Mouse (Mus musculus) left cerebral cortex, adult 8-10 months (tissue): ENCODE measurements around the gene S100pbp. TPM values are rescaled to one million over a fixed set of nuclear protein-coding genes. Genes with fewer than 3 reads are reported as not detected.
"Not testable (repeated sequence)": the region's sequence is repeated elsewhere in the genome, so short reads cannot be mapped to it uniquely, and the experiment has no call there.

Experiments
- DNase-seq, 2 experiments: peaks; one replicate each; pipeline ENCODE4 v3.0.0; 2022; ENCODE audit warnings: low spot score in 2 of 2
- total RNA-seq, 4 experiments: library from RNA; stranded (reverse); gene quantifications; 2 replicates each; pipeline ENCODE4 v1.2.4; 2022

Gene S100pbp
- total RNA-seq, 4 experiments from 2014 or later, result 44.1 to 52.8 (median 46.3) TPM

DNA sequence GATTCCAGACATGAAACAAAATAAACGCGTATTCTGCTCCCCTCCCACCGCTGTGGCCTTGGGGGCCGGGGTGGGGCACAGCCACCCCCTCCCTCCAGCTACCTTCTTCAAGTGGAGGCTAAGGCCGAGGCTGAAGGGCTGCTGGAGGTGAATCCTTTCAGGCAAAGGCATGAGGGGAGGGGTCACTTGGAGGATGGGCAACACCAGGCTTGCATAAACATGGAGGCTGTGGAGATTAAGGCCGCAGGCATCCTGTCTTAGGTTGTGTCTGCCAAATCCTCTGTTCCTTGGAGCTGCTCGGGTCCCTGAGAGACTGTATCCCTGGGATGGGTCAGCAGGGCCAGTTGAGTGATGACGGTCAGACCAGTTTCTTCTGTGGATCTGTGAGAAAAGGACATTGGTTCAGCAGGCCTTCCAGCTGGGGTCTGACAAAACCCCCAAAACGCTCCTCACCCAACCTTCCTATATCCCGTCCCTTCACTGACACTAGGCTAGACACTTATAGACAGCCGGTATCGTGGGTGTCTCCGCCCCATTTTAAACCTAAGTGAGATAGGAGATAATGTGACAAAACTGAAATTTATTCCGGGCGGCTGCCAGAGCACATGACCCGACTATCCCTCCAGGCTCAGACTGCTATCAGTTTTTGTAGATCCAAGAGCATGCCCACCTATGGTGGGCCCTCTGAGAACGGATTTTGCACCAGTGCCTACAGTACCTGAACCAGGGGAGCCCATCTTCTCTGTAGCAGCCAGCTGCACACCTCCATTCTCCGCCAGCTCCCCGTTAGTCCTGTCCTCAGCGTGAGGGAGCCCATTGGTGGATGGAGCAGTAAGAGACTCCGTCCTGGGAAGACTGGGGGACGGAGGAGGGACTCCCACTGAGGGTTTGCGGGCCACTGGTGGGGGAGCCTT is 31.8 kb upstream of the S100pbp start:
- DNase-seq, result no peak

DNA sequence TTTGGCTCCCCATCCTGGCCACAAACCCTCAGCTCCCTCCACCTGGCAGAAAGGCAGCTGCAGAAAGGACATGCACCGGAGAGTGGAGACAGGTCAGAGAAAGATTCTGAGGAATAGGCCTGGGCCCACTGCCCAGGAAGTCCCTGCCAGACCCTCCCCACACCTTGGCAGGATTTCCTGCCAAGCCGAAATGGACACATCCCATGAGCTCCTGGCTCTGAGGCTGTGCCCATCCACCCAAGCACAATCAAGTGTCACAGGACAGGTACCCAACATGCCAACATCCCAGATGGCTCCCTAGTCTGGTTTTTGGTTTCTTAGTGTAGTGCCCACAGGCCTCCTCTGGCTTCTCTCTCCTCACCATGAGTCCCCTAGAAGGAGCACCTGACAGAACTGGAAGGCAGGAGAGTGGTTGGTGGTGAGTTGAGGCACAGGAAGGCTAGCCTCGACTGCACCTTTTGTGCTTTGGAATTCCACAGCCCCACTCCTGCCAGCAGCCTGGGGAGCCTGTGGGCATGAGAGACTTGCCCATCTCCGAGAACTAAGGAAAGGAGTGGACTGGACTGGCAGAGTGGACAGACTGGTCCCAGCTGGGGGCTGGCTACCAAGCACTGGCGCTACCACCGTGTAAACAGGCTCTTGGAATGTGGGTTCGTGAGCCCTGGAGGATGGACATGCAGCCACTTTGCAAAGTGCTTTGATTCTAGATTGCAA is 31.0 kb upstream of the S100pbp start:
- no peak for DNase-seq

DNA sequence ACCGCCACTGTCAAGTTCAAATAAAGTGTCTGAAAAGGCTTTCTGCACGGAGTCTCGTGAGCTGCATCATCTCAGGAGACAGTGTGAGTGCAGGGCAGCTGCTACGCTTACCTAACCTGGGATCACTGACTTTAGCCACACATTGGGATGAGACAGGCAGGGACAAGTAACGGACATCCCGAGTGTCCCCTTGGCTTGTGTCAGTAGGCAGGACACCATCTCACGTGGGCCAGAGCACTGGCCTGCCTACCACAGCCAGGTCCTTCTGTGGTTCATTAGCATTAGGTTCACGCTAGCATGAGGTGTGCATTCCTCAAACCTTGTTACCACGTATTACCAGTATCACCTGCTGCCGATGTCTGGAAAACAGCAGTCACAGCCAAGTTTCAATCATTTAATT is 29.7 kb upstream of the S100pbp start:
- DNase-seq, result no peak

DNA sequence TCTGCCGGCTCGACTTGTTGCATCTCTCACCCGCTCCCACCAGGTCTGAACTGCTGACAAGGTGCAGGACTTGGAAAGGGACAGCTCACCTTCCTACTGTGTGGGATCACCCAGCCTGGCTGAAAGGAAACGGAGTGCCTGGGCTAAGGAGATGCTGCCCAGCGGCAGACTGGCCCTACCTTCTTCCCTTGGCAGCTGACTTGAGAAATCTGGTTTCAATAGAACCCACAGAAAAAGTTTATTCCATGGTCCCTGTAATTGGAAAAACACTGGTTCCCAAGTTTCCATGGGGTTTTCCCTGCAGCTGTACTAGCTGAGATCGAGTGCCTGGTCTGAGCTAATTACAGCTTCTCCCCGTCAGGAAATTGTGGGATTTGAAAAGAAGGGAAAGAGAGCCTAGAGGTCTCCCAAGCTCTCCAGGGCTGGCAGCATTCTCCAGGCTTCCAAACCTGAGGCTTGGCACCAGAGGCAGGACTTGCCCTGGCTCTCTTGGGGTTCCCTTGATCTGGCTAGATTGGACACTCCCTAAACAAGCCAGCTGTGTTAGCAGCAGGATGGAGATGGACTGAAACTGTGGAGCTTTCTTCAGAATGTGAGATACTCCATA is 29.1 kb upstream of the S100pbp start:
- no peak for DNase-seq

DNA sequence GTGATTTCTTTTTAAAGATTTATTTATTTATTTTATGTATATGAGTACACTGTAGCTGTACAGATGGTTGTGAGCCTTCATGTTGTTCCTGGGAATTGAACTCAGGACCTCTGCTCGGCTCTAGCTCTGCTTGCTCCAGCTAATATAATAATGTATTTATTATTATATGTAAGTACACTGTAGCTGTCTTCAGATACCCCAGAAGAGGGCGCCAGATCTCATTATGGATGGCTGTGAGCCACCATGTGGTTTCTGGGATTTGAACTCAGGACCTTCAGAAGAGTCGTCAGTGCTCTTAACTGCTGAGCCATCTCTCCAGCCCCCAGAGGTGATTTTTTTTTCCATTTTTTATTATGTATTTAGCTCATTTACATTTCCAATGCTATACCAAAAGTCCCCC is 23.0 kb upstream of the S100pbp start:
- DNase-seq, result not testable (repeated sequence)

DNA sequence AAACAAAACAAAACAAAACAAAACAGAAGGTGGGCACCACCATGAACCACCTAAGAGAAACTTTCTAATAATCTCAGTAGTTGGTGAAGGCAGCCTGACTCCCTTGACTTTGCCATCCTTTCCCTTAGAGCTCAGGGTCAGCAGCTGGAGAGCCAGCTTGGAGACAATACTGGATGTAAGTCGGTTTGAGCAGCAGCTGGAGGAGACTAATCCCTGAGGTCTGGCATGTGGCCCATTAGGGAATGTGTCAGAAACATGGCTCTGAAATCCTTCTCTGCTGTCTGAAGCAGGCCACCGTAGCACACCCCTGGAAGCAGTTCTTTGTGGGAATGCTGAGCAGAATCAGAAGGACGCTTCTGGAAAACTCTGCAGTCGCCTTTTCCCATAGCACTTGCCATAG is 21.9 kb upstream of the S100pbp start:
- no peak for DNase-seq

DNA sequence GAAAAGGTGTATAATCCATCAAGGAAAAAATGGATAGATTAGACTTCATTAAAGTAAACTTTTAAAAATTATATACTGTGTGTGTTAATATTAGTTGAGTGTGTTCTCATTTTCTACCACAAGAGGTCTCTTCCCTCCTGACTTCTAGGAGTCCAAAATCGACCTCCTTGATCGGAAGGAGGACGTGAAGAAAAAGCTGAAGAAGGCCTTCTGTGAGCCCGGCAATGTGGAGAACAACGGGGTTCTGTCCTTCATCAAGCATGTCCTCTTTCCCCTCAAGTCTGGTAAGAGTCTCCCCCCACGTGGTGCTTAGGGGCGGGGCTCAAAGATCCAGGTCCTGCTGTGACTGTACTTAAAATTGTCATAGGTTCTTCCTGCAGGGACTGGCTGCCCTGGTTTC is 20.0 kb upstream of the S100pbp start:
- DNase-seq, result no peak

DNA sequence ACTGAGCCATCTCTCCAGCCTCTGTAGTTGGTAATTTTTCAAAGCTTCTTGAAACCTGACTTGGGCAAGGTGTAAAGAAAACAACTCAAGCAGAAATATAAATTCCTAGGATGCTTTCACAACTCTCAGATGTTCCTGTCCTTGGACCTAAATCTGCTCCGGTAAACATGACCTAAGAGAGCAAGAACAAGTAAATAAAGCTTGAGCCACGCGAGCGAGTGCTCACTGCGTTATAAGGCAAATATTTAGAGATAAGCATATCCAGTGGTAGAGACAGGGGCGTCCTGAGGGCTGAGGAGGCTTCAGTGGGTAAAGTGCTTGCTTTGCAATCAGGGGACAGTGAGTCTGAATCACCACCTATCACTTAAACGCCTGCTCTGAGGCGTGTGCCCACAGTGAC is 17.3 kb upstream of the S100pbp start:
- DNase-seq, result no peak

DNA sequence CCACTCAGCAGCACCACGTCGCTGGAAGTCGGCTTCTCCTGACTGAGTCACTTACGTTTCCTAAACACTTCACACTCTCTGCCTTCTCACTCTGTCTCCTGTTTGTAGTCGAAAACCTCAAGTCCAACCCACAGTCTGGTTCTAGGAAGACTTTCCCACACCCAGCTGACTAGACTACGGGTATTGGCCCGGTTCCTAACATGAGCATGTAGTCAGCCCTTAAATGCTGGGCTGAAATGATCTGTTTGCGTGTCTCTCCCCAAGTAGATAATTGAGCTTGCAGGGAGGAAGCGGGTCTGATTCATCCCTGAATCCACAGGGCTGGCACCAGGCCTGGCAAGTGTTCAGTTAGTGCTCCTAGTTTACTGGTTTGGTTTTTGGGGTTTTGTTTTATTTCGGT is 15.1 kb upstream of the S100pbp start:
- peak in 1 of 2 experiments; percentile 50 for DNase-seq

DNA sequence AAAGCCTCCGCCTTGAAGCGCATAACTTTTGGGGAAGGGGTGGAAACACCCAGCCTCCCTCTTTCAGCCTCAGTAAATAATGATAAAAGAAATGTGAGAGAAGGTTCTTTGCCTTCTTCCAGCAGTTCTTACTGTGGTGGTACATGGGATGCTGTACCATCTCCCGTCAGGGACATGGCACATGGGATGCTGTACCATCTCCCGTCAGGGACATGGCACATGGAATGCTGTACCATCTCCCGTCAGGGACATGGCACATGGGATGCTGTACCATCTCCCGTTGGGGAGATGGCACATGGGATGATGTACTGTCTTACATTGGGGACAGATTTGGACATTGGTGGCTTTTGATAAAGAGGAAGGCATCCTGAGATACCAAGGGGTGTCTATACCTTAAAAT is 8.0 kb upstream of the S100pbp start:
- no peak for DNase-seq

DNA sequence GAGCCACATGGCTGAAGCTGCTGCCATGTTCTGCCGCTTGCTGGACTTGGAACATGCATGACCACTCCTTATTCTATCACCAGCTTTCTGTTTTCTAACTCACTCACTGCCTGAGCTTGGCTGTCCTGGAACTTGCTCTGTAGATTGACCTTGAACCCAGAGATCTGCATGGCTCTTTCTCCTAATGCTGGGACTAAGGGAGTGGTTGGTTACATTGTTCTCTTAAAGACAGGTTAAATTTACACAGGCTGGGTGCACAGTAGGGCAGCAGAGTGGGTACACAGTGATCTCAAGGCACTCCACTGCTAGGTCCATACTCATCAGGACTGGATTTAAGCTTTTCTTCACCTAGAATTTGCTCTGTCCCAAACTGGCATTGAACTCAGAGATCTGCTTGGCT is 4.8 kb upstream of the S100pbp start:
- DNase-seq, result no peak

DNA sequence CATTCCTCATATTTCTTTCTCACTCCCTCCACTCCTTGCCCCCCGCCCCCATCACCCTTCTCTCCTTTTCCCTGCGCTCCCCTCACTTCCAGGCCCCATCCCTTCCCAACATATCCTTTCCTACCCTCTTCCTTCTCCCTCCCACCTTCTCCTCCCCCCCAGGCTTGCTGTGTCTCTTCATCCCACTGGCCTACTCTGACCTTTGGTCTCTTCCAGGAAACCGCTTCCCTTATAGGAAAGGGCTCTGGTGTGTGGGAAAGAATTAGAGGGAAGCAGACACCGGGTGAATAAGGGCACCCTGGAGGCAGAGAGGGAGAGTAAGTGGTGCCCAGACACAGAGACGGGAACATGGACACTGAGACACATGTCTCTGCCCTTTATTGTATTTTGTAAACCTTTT is 2.2 kb upstream of the S100pbp start:
- no peak for DNase-seq

DNA sequence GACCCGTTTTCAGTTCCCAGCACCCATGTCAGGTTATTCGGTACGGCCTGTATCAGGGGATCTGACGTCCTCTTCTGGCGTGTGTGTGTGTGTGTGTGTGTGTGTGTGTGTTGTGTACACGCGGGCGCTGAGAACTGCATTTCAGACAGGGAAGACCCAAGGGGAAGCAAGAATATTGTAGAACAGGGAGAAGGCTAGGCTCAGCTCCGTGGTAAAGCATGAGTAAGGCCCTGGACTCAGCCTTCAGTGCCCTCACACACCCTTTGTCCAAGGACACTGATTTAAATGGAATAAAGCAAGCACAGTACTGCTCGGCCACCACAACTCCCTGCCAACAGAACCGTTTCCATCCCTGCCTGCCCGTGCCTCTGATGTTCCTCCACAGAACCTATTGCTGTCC is 1.0 kb upstream of the S100pbp start:
- no peak for DNase-seq

DNA sequence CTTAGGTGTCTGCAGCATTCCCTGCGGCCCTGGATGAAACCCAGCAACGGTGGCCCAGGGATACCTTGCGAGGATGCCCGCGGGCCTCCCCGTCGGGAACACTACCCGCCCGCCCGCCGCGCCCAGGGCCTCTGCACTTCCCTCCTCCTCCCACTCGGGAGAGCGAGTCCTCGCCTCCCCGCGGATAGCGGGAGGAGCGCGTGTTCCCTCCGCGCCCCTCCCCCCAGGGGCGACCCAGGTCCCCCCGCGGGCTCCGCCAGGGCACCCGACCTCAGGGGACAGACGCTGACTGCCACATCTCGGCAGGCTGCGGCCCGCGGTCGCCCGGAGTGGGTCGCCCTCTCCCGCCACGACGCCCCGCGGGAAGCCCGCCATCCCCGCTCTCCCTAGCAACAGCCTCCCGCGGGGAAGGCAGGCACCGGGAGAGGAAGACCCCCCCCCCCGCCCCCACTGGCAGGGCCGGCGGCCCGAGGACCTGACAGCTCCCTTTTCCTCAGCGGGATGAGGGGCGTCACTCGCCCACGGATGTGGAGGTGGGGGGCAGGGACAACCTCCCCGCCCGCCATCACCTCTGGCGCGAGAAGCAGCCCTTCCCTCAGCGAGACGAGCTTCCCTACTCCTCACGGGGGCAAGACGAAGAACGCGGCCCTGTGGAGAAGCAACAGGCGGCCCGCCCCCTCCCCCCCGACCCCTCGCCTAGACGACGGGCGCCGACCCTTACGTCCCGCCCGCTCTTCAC is 555 bp downstream of the S100pbp start:
- DNase-seq, result peak; percentile 30 to 56

DNA sequence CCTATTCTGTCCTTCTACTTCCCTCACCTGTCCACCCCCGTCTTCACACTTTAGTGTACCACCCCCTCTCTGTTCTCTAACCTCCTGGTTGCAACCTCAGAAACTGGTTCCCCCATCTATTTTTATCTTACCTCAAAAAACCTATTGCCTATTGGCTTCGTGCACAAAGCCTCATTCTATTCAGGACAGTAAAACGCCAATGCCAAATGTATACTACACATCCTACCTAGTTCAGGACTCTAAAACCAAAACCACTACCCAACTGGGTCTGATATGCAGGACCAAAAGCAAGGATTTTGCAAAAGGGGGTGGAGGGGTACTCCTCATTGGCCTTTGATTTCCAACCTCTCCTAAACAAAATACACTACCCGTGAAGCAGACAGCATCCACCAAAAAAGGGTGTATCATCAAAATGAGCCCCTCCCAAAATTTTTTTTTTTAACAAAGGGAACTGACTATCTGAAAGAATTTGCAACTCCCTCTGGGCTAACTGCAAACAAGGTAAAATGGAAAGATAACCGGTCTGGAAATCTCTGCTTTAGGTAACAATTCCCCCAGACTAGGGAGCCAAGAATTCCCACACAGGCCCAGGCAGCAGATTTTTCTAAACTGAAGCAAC is 1.4 kb downstream of the S100pbp start:
- no peak for DNase-seq

DNA sequence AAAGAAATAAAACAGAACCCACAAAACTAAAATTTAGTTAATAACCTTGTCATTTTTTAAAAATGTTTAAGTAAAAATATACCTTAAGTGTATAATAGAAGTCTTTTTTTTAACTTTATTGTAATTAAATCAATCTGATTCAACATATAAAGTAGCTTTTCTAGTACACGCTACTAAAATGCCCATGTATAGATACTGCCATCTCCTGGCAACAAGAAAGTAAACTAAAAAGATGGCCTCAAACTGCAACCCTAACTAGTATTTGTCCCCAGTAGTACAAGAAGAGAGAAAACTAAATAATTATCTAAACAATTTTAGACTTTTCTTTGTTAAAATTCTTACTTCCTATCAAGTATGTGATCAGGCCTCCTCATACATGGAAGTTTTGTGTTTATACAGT is 10.0 kb downstream of the S100pbp start:
- DNase-seq, result no peak

DNA sequence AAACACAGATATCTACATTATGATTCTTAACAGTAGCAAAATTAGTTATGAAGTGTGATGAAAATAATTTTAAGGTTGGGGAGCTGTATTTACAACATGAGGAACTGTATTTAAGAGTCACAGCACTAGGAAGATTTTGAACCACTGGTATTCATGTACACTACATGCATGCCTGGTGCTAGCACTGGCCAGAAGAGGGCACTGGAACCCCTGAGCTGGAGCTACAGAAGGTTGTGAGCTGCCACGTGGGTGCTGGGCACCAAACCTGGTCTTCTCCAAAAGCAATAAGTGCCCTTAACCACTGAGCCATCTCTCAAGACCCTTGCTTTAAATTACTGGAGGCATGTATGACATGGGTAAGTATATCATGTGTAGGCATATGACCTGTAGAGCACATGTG is 17.0 kb downstream of the S100pbp start:
- DNase-seq, result no peak

DNA sequence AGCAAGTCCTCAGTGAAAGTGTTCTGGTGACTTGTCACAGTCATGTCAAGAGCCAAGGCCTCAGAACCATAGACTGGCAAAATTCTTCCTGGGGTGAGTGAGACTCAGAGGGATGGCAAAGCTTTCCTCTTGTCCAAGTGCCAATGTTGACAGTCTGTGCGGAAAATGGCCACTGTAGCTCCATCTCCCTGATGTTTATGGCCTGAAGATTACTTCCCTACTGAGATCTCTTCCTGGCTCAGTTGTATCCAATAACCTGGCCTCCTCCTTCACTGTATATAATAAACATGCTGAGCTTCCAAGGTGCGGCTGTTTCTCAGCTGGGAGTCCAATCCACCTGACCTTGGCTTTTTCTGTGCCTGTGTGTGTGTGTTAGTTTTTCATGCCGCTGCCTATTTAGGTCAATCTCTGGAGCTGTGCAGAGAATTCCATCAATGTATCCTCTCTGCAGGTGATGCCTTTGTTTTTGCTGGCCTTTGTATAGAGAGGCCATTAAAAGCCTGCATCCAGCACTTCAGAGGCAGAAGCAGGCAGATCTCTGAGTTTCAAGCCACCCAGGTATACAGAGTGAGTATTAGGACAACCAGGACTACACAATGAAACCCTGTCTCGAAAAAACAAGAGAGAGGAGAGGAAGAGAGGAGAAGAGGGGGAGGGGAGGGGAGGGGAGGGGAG is 27.8 kb downstream of the S100pbp start:
- no peak for DNase-seq

DNA sequence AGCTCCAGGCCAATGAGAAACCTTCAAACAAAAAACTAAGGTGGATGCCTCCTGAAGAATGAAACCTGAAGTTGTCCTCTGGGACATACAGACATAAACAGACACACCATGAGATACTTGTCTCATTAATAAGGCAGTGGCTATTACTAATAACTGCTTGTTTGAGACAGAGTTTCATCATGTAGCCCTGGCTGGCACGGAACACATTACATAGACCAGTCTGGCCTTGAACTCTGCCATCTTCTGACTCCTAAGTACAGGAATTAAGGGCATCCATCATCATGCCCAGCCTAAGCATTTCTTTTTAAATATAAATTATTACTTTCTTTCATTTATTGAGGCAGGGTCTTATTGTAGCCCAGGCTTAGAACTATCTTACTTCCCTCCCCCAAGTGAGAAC is 28.5 kb downstream of the S100pbp start:
- no peak for DNase-seq

DNA sequence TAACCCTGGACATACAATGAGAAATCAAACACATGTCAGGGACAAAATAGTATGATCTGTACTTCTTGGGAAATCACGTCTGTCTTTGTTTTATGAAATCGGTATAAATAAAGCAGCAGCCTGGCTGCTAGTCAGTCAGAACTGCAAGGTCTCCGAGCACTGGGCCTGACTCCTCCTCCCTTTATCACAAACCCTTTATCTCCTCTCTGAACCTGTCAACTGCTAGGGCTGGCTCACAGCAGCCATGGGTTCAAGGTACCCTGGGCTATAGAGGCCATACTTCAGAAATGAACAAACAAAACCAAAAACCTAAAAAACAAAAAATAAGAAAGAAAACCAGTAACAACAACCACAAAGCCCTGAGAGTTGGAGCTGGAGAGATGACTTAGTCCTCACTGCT is 31.0 kb downstream of the S100pbp start:
- no peak for DNase-seq

DNA sequence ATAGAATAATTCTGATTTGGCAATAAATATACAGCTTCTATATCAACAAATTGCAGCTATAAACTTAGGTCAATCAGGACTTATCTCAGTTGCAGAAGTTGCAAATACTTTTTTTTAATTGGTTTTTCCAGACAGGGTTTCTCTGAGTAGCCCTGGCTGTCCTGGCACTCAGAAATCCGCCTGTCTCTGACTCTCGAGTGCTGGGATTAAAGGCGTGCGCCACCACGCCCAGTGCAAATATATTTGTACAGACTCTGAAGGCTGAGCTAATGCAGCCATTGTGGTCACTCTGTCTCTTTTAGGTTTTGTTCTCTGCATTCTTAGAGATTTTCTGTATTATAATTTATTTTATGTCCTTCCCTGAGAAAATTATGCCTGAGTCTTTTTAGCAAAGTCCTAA is 32.0 kb downstream of the S100pbp start:
- DNase-seq, result no peak
